Mouse (Mus musculus): Measurements from ENCODE around the gene Pik3r4.

Pik3r4 gene

DNA sequence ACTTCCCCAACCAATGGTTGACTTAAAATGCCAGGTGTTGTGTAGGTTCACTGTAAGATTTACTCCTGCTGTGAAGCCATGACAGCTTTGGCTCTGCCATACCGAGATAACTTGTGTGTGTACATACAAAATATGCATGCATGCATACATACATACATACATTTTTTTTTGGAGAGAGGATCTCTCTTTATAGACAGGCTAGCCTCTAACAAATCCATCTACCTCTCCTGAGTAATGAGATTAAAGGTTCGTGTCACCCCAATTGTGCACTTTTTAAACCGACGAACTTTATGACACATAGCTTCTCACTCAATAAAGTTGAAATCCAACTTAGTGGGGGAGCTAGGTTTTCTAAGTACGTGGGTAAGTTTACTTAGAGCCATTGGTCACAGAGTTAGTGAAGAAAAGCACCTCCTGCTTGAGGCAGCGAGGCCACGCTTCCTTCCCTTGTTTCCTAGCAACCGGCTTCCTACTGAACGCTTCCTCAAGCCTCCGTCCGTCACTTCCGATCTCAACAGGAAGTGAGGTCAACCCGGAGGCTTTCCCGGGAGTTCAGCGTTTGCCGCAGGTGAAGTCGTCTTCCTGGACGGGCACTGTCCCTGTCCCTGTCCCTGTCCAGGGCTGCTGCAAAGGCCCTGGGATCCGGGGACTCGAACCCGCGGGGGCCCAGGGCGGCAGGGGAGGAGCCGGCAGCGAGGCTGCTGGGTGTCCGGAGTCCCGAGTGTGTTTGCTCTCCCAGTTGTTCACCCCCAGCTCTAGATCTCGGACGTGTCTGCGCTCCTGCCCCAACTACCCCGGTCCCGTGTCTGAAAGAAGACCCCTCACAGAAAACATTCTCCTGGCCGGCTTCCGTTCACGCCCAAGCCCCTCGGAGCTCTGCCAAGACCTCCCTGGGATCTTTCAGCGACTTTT, at the start of gene Pik3r4:
Pik3r4 (plus strand) TSS at position 519 of the 912 bp plus-strand sequence.
- CTCF ChIA-PET: interaction anchor here (0.6 kb wide), 1 partner anchor 9 kb away, joined by 3 read pairs; no protein-coding TSS in a partner anchor

DNA sequence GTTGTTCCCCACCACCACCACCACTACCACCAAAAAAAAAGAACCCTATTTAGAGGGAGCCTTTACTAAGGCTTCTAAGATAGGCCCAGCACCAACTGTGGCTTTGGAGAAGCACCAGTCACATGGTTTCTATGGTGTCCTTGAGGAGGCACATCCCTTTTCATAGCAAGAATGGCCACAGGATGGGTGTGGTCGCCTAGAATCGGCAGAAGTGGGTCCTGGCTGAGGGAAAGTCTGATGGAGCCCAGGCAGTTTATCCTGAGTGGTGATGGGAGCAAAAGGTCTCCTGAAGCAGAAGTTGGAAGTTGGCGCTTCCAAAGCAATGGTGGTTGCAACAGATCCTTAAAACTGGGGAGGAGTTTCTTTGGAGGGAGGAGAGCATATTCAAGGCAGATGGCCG, 43.9 kb upstream of the Pik3r4 start:
- CTCF ChIA-PET: no interaction called here

DNA sequence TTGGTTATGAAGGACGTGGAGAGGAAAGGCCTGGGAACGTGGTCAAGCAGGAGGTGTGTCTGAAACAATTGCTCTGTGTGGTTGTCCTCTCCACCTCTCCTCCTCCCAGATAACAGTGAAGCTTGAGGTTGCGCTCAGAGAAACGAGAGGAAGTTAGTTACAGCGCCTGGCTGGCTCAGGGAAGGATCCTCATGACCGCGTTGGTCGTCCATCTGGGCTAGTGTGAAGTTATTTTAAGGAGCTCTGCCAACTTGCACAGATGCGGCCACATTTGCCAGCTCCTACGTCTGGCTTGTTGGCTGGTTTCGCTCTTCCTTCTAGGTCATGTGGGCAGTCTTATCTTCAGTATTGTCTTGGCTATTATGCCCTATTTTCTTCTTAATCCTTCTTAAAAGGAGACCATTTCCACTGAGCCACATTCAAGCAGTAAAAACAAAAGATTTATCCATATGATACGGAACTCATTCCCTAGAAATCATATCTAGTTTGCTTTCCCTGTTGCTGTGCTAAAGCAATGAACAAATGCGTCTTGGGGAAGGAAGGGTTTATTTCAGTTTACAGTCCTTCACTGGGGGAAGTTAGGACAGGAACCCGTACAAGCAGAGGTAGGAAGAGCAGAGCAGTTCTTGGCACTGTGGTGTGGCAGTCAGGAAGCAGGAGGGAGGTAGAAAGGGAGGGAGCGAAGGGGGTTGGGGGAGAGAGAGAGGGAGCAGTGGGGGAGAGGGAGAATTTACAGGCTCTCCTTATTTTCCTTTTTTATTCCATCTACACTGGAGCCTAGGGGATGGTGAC, 30.6 kb upstream of the Pik3r4 start:
- CTCF ChIA-PET: interaction anchor here (0.6 kb wide), 1 partner anchor 89 kb away, joined by 5 read pairs; no protein-coding TSS in a partner anchor

DNA sequence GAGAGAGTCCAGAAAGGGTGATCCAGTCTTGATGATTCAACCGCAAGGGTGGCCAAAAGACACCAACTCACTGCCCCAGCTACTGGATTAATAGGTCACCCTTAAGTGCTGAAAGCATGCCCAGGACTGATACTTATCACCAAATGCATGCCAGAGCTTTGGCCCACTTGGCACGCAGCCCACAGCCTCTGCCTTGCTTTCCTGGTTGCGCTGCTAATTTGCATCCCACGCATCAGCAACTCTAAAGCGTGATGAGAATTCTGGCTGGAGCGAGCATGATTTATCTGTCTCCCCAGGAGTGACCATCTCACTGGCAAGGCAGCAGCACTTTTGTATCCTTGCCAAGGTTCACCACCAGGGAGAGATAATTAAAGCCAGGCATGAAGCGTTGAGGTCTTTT, 29.9 kb upstream of the Pik3r4 start:
- CTCF ChIA-PET: no interaction called here

DNA sequence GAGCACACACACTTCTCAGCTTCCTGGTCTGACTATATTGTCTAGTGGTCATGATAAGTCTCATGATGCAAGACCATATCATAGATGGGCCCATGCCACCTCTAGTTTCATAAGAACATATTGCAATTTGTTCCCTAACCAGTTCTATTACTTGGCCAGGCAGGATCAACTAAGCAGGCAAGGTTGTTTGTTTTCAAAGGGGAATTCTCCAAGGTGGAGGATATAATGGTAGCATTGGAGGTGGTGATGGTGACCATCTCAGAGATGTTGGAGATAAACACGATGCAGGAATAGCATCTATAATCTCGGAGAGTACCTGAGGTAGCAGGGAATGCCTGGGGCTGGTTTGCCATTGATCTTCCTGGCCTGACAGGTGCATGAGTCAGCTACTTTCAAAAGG, 26.8 kb upstream of the Pik3r4 start:
- CTCF ChIA-PET: no interaction called here

DNA sequence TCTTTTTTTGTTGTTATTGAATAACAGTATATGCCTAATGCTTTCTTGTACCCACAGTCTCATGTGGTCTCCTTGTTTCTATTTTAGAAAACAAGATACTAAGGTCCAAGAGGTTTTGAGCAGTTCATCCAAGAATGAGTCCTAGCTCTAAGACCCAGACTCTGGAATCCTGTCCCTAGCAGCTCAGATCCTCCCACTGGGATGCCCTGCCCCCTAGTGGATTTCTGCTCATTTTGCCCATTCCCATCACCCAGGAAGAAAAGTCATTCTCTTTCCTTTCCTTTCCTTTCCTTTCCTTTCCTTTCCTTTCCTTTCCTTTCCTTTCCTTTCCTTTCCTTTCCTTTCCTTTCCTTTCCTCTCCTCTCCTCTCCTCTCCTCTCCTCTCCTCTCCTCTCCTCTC, 25.5 kb upstream of the Pik3r4 start:
- CTCF ChIA-PET: interaction anchor here (0.5 kb wide), 1 partner anchor 79 kb away, joined by 4 read pairs; no protein-coding TSS in a partner anchor

DNA sequence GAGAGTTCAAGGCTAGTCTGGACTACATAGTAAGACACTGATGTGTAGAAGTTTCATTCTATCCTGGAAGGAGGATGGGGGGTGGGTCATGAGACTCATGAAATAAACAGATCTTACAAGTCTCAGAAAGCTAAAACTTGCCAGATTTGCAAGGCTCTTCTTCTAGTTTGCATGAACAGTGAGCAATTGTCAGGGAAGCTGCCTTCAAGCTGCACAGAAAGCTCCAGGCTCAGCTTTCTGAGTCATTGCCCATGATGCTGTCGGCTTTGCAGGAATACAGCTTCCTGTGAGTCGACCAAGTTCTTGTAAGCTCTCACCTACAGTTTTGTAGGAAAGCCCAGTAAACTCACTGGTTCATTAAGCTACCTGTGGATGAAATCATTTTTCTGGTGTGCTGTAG, 8.8 kb upstream of the Pik3r4 start:
- CTCF ChIA-PET: no interaction called here

DNA sequence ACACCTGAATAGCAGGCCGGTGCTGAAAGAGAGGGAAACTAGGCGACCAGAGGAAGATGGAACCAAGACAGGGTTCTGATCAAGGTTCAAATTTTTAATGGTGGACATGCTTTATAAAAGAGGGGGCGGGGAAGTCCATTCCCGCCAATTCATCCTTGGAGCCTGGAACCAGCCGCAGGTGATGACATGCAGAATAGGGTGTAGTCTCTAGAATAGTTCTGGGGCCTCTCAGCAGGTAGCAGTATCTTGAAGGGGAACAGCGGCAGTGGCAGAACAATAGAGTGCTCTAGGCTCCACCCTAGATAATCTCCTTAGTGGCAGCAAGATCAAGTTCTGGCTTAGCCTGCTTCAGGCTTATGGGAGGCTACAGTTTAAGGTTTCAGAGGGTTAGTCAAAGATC, 1.4 kb upstream of the Pik3r4 start:
- CTCF ChIA-PET: interaction anchor here (0.5 kb wide), 1 partner anchor 15 kb away, joined by 4 read pairs; no protein-coding TSS in a partner anchor

DNA sequence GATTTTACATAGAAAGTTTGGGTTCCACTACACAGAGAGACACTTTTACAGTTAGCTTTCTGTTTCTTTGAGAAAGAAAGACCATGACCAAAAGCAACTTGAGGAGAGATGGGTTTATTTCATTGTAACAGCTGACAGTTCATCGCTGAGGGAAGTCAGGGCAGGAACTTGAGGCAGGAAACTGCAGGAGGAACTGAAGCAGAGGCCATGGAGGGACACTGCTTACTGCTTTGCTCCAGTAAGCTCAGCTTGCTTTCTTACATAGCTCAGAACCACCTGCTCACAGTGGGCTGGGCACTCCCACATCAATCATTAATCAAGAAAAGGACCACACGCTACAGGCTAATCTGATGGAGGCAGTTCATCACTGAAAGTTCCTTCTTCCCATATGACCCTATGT, 13.4 kb downstream of the Pik3r4 start:
- CTCF ChIA-PET: interaction anchor here (0.7 kb wide), 1 partner anchor 15 kb away, joined by 4 read pairs; no protein-coding TSS in a partner anchor

DNA sequence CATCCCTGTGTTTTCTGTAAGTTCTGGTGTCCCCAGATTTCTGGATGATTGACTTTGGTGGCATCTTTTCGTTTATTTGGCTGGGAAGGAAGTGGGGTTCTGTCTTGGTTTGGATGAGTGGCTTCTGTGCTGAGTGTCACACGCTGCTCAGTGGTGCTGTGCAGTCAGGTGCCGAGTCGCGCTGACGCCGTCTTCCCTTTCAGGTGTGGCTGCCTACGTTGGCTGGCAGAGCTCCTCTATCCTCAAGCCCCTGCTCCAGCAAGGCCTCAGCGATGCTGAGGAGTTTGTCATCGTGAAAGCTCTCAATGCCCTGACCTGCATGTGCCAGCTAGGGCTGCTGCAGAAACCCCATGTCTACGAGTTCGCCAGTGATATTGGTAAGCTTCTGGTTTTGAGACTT, 15.4 kb downstream of the Pik3r4 start:
- CTCF ChIA-PET: no interaction called here

DNA sequence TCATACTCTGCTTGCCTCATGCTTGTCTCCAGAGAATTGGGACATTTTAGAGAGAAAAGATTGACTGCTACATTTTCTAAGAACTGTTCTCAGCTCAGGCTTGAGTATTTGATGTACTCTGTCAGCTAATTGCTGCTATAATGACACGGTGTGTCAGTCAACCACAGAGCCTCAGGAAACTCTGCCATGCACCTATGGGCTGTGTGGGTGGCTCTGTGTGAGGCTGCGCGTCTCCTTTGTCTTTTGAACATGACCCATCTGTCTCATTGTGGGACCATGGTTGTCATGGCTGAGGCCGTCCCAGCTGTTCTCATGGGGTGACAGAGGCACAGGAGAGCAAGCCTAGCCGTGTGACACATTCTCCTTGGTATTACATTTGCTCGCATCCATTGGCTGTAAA, 17.1 kb downstream of the Pik3r4 start:
- CTCF ChIA-PET: interaction anchor here (0.6 kb wide), 1 partner anchor 24 kb away, joined by 13 read pairs; no protein-coding TSS in a partner anchor

DNA sequence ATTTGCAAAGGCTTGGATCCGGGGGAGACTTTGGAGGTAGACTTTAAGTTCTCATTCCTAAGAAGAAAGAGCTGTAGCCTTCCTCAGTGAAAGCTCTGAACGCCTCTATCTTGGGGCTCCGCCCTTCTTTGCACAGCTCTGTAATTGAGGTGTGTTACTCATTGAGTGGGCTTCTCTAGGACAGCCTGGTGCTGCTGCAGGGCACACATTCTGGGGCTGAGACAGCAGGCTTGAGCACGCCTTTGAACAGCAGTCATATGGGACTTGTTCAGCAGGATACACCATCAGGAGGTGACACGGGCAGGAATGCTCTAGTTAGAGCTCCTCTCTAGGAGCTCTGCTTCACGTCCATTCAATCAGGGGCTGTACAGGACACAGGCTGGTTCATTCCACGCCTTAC, 22.5 kb downstream of the Pik3r4 start:
- CTCF ChIA-PET: no interaction called here

DNA sequence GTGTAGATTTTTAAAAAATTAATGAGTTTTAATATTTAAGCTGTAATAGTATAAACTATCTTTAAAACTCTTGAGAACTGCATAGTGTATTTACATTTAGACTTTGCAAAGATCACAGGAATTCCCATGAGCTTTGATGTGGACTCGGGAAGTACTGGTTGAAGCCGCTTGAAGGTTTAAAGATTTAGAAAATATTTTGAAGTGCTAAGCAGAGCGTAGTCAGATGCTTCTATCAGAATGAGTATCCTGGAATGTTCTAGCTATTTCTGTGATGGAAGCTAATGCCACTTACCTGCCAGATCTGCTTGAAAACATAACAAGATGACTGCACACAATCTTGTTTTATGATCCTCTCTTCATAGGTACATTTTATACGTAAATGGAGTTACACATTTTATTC, 28.1 kb downstream of the Pik3r4 start:
- CTCF ChIA-PET: no interaction called here

DNA sequence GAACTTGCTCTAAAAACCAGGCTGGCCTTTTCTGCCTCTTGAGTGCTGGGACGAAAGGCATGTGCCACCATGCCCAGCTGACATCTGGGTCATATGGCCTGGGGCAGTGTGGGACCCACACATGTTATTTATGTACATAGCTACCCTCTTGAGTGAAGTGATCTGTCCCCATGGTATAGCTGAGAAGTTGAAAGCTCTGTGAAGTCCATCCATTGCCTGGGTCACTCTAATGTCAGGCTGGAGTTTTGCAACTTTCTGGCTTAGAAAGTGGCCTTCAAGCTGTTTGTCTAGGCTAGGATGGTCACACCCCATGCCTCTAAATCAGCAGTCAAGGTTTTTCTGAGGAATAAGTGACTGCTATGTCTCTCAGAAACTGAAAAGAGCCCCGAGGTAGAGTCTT, 29.3 kb downstream of the Pik3r4 start:
- CTCF ChIA-PET: no interaction called here

DNA sequence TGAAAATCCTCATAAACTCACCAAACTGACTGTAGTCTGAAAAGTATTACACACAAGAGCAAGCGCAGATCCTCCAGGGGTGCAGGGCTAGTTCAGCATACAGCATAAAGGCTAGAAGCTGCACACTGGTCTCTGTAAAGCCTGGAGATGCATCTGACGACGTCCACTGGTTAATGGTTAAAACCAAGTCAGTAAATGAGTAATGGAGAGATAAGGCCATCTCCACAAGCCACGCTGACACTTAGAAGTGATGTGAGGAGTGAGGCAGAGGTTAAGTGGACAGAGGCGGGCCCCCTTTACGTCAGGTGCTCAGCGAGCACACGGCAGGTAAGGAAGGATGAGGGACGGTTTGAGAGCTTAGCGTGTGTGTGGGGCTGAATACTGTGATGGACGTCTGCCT, 33.2 kb downstream of the Pik3r4 start:
- CTCF ChIA-PET: no interaction called here

DNA sequence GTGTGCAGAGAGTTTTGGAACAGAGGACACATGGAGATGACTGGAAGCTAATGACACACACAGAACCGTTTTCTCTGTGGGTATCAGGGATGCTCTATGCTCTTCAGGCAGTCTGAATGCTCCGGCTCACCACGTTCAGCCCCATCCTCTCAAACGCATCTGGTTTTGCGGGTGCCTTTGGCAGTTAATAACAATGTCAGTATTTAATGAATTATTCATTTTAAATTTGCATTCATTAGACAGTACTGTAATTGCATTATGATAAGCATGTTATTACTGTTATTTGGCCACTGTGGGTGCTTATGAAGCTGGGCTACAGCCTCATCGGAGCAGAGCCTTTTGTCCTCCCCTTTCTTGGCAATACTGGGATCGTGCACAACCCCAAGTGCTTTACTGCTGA, 38.6 kb downstream of the Pik3r4 start:
- CTCF ChIA-PET: no interaction called here

DNA sequence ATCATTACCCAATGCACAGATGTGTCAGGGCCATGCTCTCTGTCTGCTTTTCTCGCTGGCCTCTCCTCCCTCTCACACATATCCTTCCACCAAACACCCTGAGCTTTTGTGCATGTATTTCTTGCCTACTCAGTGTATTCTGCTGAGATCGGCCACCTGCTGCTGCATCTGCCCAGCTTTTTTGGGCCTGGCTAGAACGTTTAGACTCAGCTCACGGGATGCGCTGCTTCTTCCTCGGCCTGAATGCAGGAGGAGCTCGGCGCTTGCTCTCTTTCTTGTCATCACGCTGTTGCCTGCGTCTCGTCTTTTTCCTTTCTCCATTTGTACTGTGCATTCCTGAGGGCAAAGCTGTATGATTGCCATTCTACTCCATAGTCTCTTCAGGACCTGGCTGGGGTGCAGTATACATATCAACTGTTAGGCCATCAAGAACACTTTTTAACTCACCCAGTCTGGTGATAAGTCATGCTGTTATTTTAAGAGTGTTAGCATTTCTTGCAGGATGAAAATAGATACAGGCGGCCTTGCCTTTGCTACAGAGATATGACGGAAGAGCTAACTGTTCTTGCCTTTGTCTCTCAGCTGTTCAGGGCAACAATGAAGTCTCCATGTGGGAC, 41.9 kb downstream of the Pik3r4 start:
- CTCF ChIA-PET: no interaction called here

DNA sequence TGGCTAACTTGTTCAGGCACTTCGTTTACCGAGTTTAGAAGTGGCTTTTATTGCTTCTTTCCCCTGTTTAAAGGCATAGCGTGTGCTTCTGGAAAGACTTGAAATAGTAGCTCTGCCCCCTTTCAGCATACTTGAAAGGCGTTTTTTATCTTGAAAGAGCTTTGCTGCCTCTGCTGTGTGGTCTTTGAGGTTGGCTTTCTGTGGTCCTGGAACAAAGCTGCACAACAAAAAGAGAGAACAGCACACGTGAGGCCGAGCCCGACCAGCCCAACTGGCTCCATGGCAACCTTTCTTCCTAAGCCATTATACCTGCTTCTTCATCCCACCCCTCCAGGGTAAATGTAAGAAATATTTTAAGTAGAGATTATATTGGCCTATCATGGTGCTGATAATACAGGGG, 46.7 kb downstream of the Pik3r4 start:
- CTCF ChIA-PET: no interaction called here

DNA sequence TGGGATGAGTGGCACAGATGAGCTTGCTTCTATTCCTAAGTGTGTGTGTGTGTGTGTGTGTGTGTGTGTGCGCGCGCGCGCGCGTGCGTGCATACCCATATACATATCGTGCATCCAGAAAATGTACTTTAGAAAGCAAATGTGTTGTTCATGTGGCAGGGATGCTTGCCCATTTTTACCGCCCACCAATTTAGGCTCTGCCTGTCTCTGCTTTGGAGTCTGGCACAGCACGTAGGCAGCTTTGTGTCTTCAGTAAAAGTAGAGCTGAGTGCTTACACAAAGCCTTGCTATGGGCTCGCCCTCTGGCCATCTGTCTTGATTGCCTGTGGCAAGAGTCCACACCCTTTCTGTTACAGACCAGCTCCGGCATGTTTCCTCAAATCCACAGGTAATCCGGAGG, 49.7 kb downstream of the Pik3r4 start:
- CTCF ChIA-PET: no interaction called here

DNA sequence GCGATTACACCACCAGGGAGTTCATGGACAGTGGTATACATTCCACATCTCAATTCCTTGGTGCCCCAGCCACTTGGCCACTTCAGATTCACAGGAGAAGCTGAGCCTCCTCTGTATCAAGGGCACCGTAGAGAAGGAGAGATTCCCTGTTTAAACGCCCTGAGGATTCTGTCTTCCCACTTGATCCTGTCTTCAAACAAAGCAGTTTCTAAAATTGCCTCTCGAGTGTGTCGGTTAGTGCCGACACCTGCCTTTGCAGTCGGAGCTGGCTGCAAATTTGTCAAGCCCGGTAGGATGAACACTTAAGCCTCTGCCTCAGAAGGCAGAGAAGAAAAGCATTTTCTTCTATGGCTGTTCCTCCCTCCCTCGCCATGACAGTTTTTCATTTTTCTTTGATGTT, 50.3 kb downstream of the Pik3r4 start:
- CTCF ChIA-PET: interaction anchor here (0.6 kb wide), 1 partner anchor 121 kb away, joined by 3 read pairs; no protein-coding TSS in a partner anchor

DNA sequence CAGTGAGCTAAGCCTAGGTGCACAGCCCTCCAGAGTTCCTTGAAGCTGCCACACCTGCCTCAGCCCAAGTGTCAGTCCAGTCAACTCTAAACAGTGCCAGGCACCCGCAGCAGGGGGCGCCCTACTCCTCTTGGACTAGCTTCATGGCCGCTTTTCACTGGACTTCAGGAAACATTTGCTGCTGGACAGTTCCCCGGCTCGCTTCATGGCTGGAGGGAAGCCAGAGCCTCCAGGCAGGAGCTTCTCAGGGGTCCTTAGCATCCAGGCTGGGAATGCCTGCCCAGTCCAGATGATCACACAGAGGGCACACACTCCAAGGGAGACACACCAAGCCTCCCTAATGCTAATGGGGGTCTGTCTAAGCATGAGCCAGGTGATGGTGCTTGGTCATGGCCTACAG, 51.1 kb downstream of the Pik3r4 start:
- CTCF ChIA-PET: interaction anchor here (0.6 kb wide), 1 partner anchor 780 kb away, joined by 3 read pairs; no protein-coding TSS in a partner anchor

All from spleen, embryonic (tissue).